Mouse (Mus musculus): ENCODE results near the gene Colec11. TPM values are rescaled to one million over a fixed set of nuclear protein-coding genes. Genes with fewer than 3 reads are reported as not detected.

The Colec11 gene
- polyA plus RNA-seq (2015; fragmentation: Nextera tagmentation; extraction: Ambion mirVana), result 0.69 and 1.1 TPM in 2 replicates

GRCm38 (mm10) chr12:28623195-28623594 lies at the start of gene Colec11:
Colec11 (minus strand) TSS chr12:28623377.

GRCm38 (mm10) chr12:28649141-28650110 lies 26.2 kb upstream of the Colec11 start, which contains the start of gene Rnaseh1:
Rnaseh1 (plus strand) TSS chr12:28649602.

DNA sequence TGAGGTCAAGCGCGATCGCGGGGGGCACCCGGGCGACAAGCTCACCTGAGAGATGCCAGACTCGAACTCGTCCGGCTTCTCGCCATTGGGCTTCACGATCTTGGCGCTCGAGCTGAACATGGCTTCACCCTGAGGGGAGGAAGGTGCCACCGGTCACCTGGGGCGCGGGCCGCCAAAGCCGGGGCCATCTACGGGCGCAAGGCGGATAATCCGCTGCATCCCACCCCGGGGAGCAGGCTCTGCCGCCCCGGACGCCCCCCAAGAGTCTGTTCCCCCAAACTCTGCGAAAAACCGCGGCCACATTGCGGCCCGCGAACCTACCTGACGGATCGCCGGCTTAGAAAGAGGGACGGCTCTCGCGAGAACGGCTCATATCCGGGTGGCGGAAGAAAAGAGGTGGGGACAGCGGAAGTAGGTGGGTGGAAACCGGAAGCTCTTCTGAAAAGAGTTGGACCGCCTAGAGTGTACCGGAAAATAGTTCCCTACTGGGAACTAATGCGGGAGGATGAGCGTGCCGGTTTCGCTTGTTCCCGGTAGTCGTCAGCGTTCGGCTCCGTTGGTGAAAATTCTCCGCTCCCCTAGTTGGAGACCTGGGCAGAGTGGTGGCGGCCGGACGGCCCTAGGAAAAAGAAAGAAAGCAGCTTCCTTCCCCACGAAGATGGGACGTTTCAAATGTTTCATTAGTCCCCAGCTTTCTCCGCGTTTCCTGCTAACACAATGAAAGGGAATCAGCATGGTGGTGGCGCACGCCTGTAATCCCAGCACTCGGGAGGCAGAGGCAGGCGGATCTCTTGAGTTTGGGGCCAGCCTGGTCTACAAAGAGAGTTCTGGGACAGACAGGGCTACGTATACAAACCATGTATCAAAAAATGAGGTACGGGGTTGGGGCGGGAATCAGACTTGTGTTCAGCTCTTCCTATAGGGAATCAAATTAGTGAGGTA lies 12.6 kb upstream of the Colec11 start, which contains the start of gene Rps7:
TSS of gene Rps7 (minus strand) at position 419 of the 942 bp plus-strand sequence.

GRCm38 (mm10) chr12:28582423-28582822 lies 40.8 kb downstream of the Colec11 start, which contains the start of gene Allc:
Allc (minus strand) TSS chr12:28582523.

GRCm38 (mm10) chr12:28552299-28552698 lies 70.9 kb downstream of the Colec11 start, which contains the start of gene Dcdc2c:
Dcdc2c (minus strand) TSS chr12:28552399.

Other genes with a start within 250 kb of the Colec11 start
- gene Dcdc2c, start 71.0 kb downstream of the Colec11 start, polyA plus RNA-seq (2015; fragmentation: Nextera tagmentation; extraction: Ambion mirVana), result 0.08 and 0.17 TPM in 2 replicates
- not detected in 2 replicates for gene Allc, start 40.9 kb downstream of the Colec11 start, polyA plus RNA-seq (2015; fragmentation: Nextera tagmentation; extraction: Ambion mirVana)
- gene Rps7, start 12.6 kb upstream of the Colec11 start, polyA plus RNA-seq (2015; fragmentation: Nextera tagmentation; extraction: Ambion mirVana), result 715 and 717 TPM in 2 replicates
- gene Rnaseh1, start 26.2 kb upstream of the Colec11 start, polyA plus RNA-seq (2015; fragmentation: Nextera tagmentation; extraction: Ambion mirVana), result 17.2 and 18.6 TPM in 2 replicates
- gene Adi1, start 51.9 kb upstream of the Colec11 start, polyA plus RNA-seq (2015; fragmentation: Nextera tagmentation; extraction: Ambion mirVana), result 35.5 and 36.7 TPM in 2 replicates
- 19.3 and 20.0 TPM in 2 replicates for gene Trappc12, start 127.1 kb upstream of the Colec11 start, polyA plus RNA-seq (2015; fragmentation: Nextera tagmentation; extraction: Ambion mirVana)
- gene Eipr1, start 128.4 kb upstream of the Colec11 start, polyA plus RNA-seq (2015; fragmentation: Nextera tagmentation; extraction: Ambion mirVana), result 30.4 and 34.4 TPM in 2 replicates

Measured in spleen, postnatal 0 days (tissue).